Mouse (Mus musculus): ENCODE data around the gene Mfsd7a.

DNA sequence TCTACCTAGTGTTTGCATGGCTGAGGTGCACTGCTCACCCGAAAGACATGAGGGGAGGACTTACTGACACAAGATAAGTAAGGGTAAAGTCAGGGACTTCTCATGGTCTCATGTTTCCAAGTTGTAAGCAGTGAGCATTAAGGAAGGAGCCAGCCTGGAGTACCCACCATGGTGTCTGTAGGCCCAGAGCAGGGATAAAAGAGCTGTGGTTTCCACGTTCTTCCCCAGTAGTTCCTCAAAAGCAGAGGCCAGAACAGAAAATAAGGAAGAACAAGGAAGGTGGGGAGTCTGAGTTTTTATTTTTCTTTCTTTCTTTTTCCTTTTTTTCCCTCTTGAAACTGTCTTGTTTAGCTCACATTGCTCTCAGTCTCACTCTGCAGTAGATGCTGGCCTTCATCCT, 34.0 kb downstream of the Mfsd7a start:
- TF ChIP-seq POLR2A (IDR thresholded peaks at IDR 0.05; ENCODE audit: extremely low read depth, insufficient read depth, low read length) (no peak), CTCF (IDR thresholded peaks at IDR 0.05; ENCODE audit: extremely low read depth, insufficient read depth, low read length) (no peak)
